Mouse (Mus musculus) kidney, adult 2 months (tissue): ENCODE data around the gene Mecom.

Source experiments
- CTCF ChIP-seq: fragments of 200-500 bp; conservative IDR thresholded peaks from 2 replicates; pipeline ENCODE4 v1.5.1; 2011; ENCODE audit warnings: low read depth, mild to moderate bottlenecking, control low read depth, low read length, moderate library complexity, mixed read lengths; ENCODE audit not compliant: insufficient read depth, insufficient read length
- POLR2A ChIP-seq: fragments of 200-500 bp; IDR thresholded peaks from one replicate; pipeline ENCODE4 v1.6.1; 2011; ENCODE audit warnings: low read depth, low read length, control low read depth

GRCm38 (mm10) chr3:30512459-30513030 lies 35.3 kb downstream of the Mecom start:
- TF ChIP-seq CTCF (no peak), POLR2A (no peak)
